Mouse (Mus musculus) neural tube, embryonic 12.5 days (tissue): Measurements from ENCODE around the gene Gm10153. TPM values are rescaled to one million over a fixed set of nuclear protein-coding genes. Genes with fewer than 3 reads are reported as not detected.
"Not testable (repeated sequence)": the region's sequence is repeated elsewhere in the genome, so short reads cannot be mapped to it uniquely, and the experiment has no call there.

Experiments
- ATAC-seq: fragments of 200-750 bp; cut with Nextera tagmentation; 2 replicates; pipeline ENCODE4 v1.8.0; 2017; ENCODE audit warnings: low read depth, mild to moderate bottlenecking, moderate TSS enrichment, moderate library complexity; ENCODE audit not compliant: low FRiP score
- H3K27ac ChIP-seq: fragments of 300-500 bp; sonication (generic); 2 replicates; pipeline ENCODE4 v1.5.1; 2016
- H3K27me3 ChIP-seq: fragments of 300-500 bp; sonication (generic); replicated peaks from 2 replicates; pipeline ENCODE4 v1.6.1; 2016; ENCODE audit warnings: mild to moderate bottlenecking
- H3K36me3 ChIP-seq: fragments of 300-500 bp; sonication (generic); 2 replicates; pipeline ENCODE4 v1.6.1; 2016; ENCODE audit warnings: mild to moderate bottlenecking
- H3K4me1 ChIP-seq: fragments of 300-500 bp; sonication (generic); 2 replicates; pipeline ENCODE4 v1.6.1; 2016
- H3K4me2 ChIP-seq: fragments of 300-500 bp; sonication (generic); replicated peaks from 2 replicates; pipeline ENCODE4 v1.6.1; 2016; ENCODE audit warnings: mild to moderate bottlenecking
- H3K4me3 ChIP-seq: fragments of 300-500 bp; sonication (generic); 2 replicates; pipeline ENCODE4 v1.5.1; 2016
- H3K9ac ChIP-seq: fragments of 300-500 bp; sonication (generic); 2 replicates; pipeline ENCODE4 v1.6.1; 2016; ENCODE audit warnings: mild to moderate bottlenecking
- H3K9me3 ChIP-seq: fragments of 300-500 bp; sonication (generic); 2 replicates; pipeline ENCODE4 v1.6.1; 2016; ENCODE audit warnings: mild to moderate bottlenecking
- WGBS: fragments of 180-500 bp; shearing (Covaris S2); methylation state at CpG from one replicate; pipeline ENCODE4 v1.1.7; 2016; 5-methylcytosine and 5-hydroxymethylcytosine counted together
- polyA plus RNA-seq: library from polyadenylated mRNA; unstranded; fragments of >200 nt; fragmentation: Nextera tagmentation; extraction: Ambion mirVana; gene quantifications from 2 replicates; pipeline ENCODE4 v1.2.1, GENCODE M21; 2016

Gm10153 gene
- polyA plus RNA-seq, 1 experiment from 2014 or later = not detected

DNA sequence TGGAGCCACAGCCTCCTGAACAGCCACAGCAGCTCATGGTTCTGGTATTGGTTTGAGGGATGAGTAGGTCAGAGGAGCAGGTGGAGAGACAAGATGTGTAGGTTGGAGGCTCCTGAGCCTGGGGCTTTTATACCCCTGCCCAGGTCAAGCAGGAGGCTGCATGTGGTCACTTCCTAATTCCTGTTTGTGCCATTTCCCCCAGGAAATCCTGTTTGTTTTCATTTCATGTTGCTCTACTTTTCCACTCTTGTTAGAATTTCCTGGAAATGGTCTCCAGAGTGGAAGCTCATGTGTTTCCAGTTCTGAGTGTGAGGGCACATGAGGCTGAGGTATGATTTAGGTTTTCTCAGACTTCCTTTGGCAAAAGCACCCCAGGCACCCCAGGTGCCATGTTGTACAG lies 14.3 kb downstream of the Gm10153 start, which contains the start of gene Krtap5-2:
Gene Krtap5-2 (minus strand): TSS at position 101 of the 400 bp plus-strand sequence.
- not testable (repeated sequence) for H3K27ac ChIP-seq, H3K36me3 ChIP-seq, H3K4me1 ChIP-seq, H3K9me3 ChIP-seq, ATAC-seq, H3K4me3 ChIP-seq, H3K4me2 ChIP-seq, H3K9ac ChIP-seq, H3K27me3 ChIP-seq

DNA sequence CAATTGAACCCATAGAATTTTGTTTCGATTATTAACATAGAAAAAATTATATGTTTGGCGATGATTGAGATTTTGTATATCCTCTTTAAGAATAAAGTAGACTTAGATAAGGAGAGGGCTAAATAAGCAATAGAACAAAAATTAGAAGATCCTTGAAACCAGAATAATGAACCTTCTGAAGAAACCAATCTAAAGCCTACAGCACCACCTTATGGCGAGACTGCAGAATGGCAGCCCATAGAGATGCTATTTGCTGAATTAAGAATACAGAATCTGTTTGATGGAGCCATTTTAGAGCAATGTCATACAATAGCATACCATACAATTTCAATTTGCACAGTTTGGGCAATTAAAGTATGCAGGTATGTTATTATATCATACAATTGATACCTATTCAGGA lies 20.4 kb downstream of the Gm10153 start:
- Histone ChIP-seq H3K36me3 (no peaks in the 10 kb centered on the region), H3K4me3 (no peak overlapping the region), H3K9ac (no peak overlapping the region), H3K4me1 (no peaks in the 10 kb centered on the region), H3K9me3 (no peaks in the 10 kb centered on the region), H3K27ac (no peak overlapping the region), H3K27me3 (no peaks in the 10 kb centered on the region), H3K4me2 (no peak overlapping the region)
- 45% methylated on average over 3 of the region's 3 CpGs for WGBS
- no peak for ATAC-seq

DNA sequence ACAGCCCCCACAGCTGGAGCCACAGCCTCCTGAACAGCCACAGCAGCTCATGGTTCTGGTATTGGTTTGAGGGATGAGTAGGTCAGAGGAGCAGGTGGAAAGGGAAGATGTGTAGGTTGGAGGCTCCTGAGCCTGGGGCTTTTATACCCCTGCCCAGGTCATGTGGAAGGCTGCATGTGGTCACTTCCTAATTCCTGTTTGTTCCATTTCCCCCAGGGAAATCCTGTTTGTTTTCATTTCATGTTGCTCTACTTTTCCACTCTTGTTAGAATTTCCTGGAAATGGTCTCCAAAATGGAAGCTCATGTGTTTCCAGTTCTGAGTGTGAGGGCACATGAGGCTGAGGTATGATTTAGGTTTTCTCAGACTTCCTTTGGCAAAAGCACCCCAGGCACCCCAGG lies 24.6 kb downstream of the Gm10153 start, which contains the start of gene Gm4553:
Gene Gm4553 (minus strand): TSS at position 101 of the 400 bp plus-strand sequence.
- not testable (repeated sequence) for H3K27ac ChIP-seq, H3K4me1 ChIP-seq, H3K4me3 ChIP-seq, H3K4me2 ChIP-seq, H3K27me3 ChIP-seq, H3K36me3 ChIP-seq, ATAC-seq, H3K9me3 ChIP-seq, H3K9ac ChIP-seq

DNA sequence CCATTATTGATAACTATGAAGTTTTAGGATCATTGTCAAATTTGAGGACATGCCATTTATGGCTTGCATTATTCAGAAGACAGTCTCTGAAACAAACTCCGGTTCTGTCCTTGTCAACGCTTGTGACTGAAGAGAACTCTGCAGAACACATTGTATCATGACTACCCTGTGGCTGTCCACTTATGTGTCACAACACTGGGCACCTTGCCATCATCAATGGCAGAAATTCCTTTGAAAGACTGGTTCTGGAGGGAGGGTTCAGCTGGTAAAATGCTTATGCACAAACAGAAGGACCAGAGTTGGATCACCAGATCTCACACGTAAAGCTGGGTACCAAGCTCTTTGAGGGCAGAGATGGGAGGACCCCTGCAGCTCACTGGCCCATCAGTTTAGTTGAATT lies 30.8 kb downstream of the Gm10153 start:
- no peak overlapping the region for H3K9ac ChIP-seq
- no peaks in the 10 kb centered on the region for H3K36me3 ChIP-seq
- no peak overlapping the region for H3K27ac ChIP-seq
- 95% methylated on average over 3 of the region's 3 CpGs for WGBS
- H3K4me3 ChIP-seq = no peak overlapping the region
- ATAC-seq = no peak
- no peak overlapping the region for H3K4me2 ChIP-seq
- H3K27me3 ChIP-seq = no peaks in the 10 kb centered on the region
- no peaks in the 10 kb centered on the region for H3K4me1 ChIP-seq
- H3K9me3 ChIP-seq = no peaks in the 10 kb centered on the region

DNA sequence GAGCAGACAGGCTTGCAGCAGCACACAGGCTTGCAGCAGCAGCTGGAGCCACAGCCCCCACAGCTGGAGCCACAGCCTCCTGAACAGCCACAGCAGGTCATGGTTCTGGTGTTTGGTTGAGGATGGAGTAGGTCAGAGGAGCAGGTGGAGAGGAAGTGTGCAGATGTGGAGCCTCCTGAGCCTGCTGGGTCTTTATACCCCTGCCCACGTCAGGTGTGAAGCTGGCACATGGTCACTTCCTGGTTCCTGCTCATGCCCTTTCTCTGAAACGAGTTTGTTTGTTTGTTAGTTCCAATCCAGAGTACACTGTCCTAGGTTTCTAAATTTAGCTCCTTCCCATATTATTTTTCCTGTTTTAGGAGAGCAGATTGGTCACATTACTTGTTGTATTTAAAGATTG lies 33.2 kb downstream of the Gm10153 start, which contains the start of gene Gm29735:
Gene Gm29735 (minus strand): TSS at position 101 of the 400 bp plus-strand sequence.
- H3K4me2 ChIP-seq, H3K4me3 ChIP-seq, H3K27me3 ChIP-seq, H3K4me1 ChIP-seq, ATAC-seq, H3K9ac ChIP-seq, H3K9me3 ChIP-seq, H3K27ac ChIP-seq, H3K36me3 ChIP-seq: not testable (repeated sequence)
- 53% methylated on average over 2 of the region's 2 CpGs for WGBS

DNA sequence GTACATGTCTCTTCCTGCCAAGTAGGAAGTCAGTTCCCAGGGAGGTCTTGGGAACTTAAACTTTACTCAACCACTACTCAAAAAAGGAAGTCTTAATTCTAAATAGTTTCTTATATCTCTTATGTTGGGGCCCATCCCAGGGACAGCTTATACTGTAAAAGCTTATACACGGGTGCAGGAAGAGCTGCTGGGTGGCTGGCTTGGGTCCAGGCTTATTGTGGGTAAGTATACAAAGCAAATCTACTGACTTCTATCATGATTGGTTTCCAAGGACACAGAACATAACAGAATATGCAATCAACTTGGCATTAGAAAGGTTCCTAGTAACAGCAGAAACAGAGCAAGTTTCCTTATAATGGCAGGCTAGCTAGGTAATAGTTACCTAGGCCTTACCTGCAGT lies 34.9 kb downstream of the Gm10153 start:
- Histone ChIP-seq H3K27me3 (no peaks in the 10 kb centered on the region), H3K4me2 (no peak overlapping the region), H3K36me3 (no peaks in the 10 kb centered on the region), H3K9me3 (no peaks in the 10 kb centered on the region), H3K4me1 (no peaks in the 10 kb centered on the region), H3K9ac (no peak overlapping the region), H3K27ac (no peak overlapping the region), H3K4me3 (no peak overlapping the region)
- no peak for ATAC-seq
- 82% methylated on average over 1 of the region's 1 CpGs for WGBS

DNA sequence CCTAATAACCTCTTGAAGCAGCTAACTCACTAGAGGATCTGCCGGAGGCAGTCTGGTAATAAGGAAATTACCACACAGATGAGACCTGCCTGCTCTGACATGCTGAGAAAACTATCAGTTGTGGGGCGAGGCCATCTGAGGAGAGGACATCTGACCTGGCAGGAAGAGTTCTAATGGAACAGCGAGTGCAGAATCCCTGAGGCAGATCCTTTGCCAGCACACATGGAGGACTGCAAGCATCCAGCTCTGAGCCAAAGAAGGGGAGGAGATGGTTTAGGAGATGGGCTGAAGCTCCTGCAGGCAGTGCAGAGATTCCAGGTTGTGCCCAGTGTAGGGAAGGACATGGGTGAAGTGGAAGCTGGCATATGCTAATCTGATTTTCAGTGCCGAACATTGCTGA lies 38.0 kb downstream of the Gm10153 start:
- WGBS = 78% methylated on average over 4 of the region's 4 CpGs
- ATAC-seq = no peak

DNA sequence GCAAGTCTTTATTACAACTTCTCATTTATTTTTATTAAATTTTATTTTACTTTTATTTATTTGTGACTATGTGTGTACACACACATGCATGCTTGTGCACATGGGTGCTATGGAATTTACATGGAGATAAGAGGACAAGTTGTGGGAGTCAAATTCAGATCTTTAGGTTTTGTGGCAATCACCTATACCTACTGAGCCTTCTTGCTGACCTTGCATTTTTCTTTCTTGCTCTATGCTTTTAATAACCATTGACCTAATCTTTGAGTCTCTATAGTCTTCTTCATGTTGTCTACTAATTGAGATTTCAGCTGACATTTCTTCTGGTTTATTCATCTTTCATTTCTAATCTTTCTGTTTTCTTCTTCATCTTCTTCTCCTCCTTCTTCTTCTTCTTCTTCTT lies 41.6 kb downstream of the Gm10153 start:
- Histone ChIP-seq H3K9ac (no peak overlapping the region), H3K4me2 (no peak overlapping the region), H3K27ac (no peak overlapping the region), H3K9me3 (no peaks in the 10 kb centered on the region), H3K4me1 (no peaks in the 10 kb centered on the region), H3K27me3 (no peaks in the 10 kb centered on the region), H3K4me3 (no peak overlapping the region), H3K36me3 (no peaks in the 10 kb centered on the region)
- ATAC-seq = no peak

More for the DNA sequence above, 38.0 kb downstream of the Gm10153 start:
- Histone ChIP-seq H3K9ac (no peak overlapping the region), H3K9me3 (no peaks in the 10 kb centered on the region), H3K4me3 (no peak overlapping the region), H3K27ac (no peak overlapping the region), H3K4me2 (no peak overlapping the region), H3K36me3 (no peaks in the 10 kb centered on the region), H3K27me3 (no peaks in the 10 kb centered on the region), H3K4me1 (no peaks in the 10 kb centered on the region)

DNA sequence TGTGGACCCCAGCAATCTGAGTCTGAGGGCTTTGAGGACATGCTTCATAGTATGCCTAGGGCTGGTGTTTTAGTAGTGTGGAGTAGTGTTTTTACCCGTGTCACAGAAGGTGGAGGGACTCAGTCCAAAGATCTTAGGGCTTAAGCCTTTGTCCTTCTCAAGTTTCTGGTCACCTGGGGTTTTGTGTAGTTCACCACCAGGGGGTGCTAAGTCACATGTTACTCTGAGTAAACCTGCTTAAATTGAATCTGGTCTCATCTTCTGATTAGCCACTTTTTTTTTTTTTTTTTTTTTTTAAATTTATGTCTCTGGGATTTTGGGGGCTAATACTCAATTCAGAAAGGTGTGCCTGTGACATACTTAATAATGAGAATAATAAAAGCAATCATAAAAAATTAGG lies 44.2 kb downstream of the Gm10153 start:
- ATAC-seq = no peak
- Histone ChIP-seq H3K27me3 (no peaks in the 10 kb centered on the region), H3K4me2 (no peak overlapping the region), H3K4me1 (no peaks in the 10 kb centered on the region), H3K9ac (no peak overlapping the region), H3K4me3 (no peak overlapping the region), H3K36me3 (no peaks in the 10 kb centered on the region), H3K9me3 (no peaks in the 10 kb centered on the region), H3K27ac (no peak overlapping the region)
- WGBS = 6% methylated on average over 1 of the region's 1 CpGs

DNA sequence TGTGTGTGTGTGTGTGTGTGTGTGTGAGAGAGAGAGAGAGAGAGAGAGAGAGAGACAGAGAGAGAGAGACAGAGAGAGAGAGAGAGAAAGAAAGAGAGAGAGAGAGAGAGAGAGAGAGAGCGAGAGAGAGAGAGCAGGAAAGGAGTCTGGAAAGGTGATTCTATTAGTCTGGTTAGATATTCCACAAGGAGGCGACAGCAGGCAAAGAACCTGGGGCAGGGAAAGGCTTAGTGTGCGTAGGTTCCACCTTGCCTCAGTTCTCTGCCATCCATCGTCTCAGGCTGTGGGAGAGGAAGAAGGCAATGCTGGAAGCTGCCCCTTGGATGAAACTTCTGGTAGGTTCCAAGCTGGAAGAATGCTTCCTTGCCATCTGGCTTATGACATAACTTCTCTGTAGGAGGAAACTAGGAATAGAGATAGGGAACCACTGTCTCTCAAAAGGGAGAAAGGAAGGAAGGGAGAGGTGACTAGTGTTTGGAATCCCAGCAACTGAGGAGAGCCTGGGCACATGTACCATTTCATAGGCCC lies 44.7 kb downstream of the Gm10153 start:
- Histone ChIP-seq H3K4me2 (no peak overlapping the region), H3K4me3 (no peak overlapping the region), H3K36me3 (no peaks in the 10 kb centered on the region), H3K4me1 (no peaks in the 10 kb centered on the region), H3K9me3 (no peaks in the 10 kb centered on the region), H3K27me3 (no peaks in the 10 kb centered on the region), H3K27ac (no peak overlapping the region), H3K9ac (no peak overlapping the region)
- 56% methylated on average over 4 of the region's 4 CpGs for WGBS
- ATAC-seq = no peak

DNA sequence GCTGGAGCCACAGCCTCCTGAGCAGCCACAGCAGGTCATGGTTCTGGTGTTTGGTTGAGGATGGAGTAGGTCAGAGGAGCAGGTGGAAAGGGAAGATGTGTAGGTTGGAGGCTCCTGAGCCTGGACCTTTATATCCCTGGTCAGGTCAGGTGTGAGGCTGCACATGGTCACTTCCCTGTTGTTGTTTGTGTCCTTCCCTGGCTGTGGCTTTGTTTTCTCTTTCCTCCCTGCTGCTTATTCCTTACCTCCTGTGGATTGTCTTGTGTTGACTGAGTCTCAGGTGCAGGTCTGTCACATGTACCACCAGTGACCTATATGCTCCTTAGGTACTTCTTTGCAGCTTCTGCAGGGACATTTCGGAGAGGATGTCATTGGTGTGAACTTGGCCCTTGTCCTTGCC lies 45.7 kb downstream of the Gm10153 start, which contains the start of gene Gm45337:
Gene Gm45337 (minus strand): TSS at position 101 of the 400 bp plus-strand sequence.
- 78% methylated on average over 1 of the region's 1 CpGs for WGBS
- Histone ChIP-seq H3K27me3 (no peaks in the 10 kb centered on the region), H3K36me3 (no peaks in the 10 kb centered on the region), H3K9ac (no peak within 1 kb of the TSS), H3K4me1 (no peaks in the 10 kb centered on the region), H3K27ac (no peak within 1 kb of the TSS), H3K9me3 (no peaks in the 10 kb centered on the region), H3K4me3 (no peak within 1 kb of the TSS), H3K4me2 (no peak within 1 kb of the TSS)
- no peak for ATAC-seq

DNA sequence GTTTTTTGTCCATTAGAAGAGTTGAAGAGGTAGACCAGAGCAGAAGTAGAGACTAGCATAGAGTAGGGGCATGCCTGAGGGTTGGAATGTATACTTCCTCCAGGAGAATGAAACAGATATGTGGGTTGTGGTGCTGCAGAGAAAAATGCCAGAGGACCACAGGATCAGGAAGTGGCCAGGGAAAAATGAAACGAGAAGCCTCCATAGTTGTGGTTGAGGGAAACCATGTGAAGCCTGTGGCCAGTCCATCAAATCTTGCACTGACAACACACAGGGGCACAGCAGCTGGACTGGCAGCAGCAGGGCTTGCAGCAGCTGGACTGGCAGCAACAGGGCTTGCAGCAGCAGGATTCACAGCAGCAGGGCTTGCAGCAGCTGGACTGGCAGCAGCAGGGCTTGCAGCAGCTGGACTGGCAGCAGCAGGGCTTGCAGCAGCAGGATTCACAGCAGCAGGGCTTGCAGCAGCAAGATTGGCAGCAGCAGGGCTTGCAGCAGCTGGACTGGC lies 46.6 kb downstream of the Gm10153 start:
- not testable (repeated sequence) for H3K4me2 ChIP-seq, ATAC-seq, H3K9me3 ChIP-seq, H3K36me3 ChIP-seq, H3K4me3 ChIP-seq, H3K9ac ChIP-seq, H3K27me3 ChIP-seq, H3K4me1 ChIP-seq, H3K27ac ChIP-seq
- WGBS = 67% methylated on average over 1 of the region's 1 CpGs

DNA sequence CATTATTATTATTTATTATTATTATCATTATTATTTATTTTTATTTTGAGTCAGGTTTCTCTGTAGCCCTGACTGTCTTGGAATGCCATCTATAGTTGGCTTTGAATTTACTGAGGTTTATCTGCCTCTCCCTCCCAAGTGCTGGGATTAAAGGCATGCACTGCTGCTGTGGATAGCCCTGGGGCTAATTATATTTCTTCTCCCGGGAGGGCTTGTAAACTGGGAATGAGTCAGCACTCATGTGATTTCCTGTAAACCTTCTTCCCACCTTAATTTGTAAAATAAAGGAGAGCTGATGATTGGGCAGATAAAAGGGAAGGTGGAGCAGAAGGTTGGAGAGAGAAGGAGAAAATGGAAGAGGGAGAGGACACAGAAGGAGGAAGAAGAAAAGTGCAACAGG lies 49.5 kb downstream of the Gm10153 start:
- H3K9me3 ChIP-seq = no peaks in the 10 kb centered on the region
- no peaks in the 10 kb centered on the region for H3K27me3 ChIP-seq
- ATAC-seq = no peak
- H3K4me1 ChIP-seq = no peaks in the 10 kb centered on the region
- no peak overlapping the region for H3K9ac ChIP-seq
- H3K27ac ChIP-seq = no peak overlapping the region
- WGBS = 11% methylated on average over 1 of the region's 1 CpGs
- H3K4me2 ChIP-seq = no peak overlapping the region
- H3K4me3 ChIP-seq = no peak overlapping the region
- H3K36me3 ChIP-seq = no peaks in the 10 kb centered on the region
